Mouse (Mus musculus) midbrain, embryonic 15.5 days (tissue): Measurements from ENCODE around the gene Slc5a2. TPM values are rescaled to one million over a fixed set of nuclear protein-coding genes. Genes with fewer than 3 reads are reported as not detected.
A peak's percentile ranks its signal among the peaks of the same experiment; 100 is the strongest.

Experiments
- ATAC-seq: fragments of 200-750 bp; cut with Nextera tagmentation; replicated peaks from 2 replicates; pipeline ENCODE4 v1.8.0; 2017; ENCODE audit warnings: moderate TSS enrichment
- H3K27ac ChIP-seq: fragments of 300-500 bp; sonication (generic); 2 replicates; pipeline ENCODE4 v1.5.1; 2015; ENCODE audit warnings: mild to moderate bottlenecking, inconsistent platforms
- H3K27me3 ChIP-seq: fragments of 300-500 bp; sonication (generic); replicated peaks from 2 replicates; pipeline ENCODE4 v1.6.1; 2015; ENCODE audit warnings: inconsistent platforms
- H3K36me3 ChIP-seq: fragments of 300-500 bp; sonication (generic); replicated peaks from 2 replicates; pipeline ENCODE4 v1.6.1; 2015; ENCODE audit warnings: inconsistent platforms
- H3K4me1 ChIP-seq: fragments of 300-500 bp; sonication (generic); 2 replicates; pipeline ENCODE4 v1.6.1; 2015; ENCODE audit warnings: inconsistent platforms
- H3K4me2 ChIP-seq: fragments of 300-500 bp; sonication (generic); 2 replicates; pipeline ENCODE4 v1.6.1; 2015; ENCODE audit warnings: inconsistent platforms, mild to moderate bottlenecking, moderate library complexity
- H3K4me3 ChIP-seq: fragments of 300-500 bp; sonication (generic); 2 replicates; pipeline ENCODE4 v1.5.1; 2015; ENCODE audit warnings: mild to moderate bottlenecking, inconsistent platforms
- H3K9ac ChIP-seq: fragments of 300-500 bp; sonication (generic); 2 replicates; pipeline ENCODE4 v1.6.1; 2015; ENCODE audit warnings: mild to moderate bottlenecking, inconsistent platforms
- H3K9me3 ChIP-seq: fragments of 300-500 bp; sonication (generic); 2 replicates; pipeline ENCODE4 v1.6.1; 2016; ENCODE audit warnings: inconsistent platforms
- WGBS: fragments of 180-500 bp; shearing (Covaris S2); methylation state at CpG from one replicate; pipeline ENCODE4 v1.1.7; 2015; ENCODE audit warnings: mixed read lengths; 5-methylcytosine and 5-hydroxymethylcytosine counted together
- polyA plus RNA-seq: library from polyadenylated mRNA; unstranded; fragments of >200 nt; fragmentation: Nextera tagmentation; extraction: Ambion mirVana; gene quantifications from 2 replicates; pipeline ENCODE4 v1.2.1, GENCODE M21; 2015

The Slc5a2 gene
- polyA plus RNA-seq, 1 experiment from 2014 or later, result 0.12 TPM

DNA sequence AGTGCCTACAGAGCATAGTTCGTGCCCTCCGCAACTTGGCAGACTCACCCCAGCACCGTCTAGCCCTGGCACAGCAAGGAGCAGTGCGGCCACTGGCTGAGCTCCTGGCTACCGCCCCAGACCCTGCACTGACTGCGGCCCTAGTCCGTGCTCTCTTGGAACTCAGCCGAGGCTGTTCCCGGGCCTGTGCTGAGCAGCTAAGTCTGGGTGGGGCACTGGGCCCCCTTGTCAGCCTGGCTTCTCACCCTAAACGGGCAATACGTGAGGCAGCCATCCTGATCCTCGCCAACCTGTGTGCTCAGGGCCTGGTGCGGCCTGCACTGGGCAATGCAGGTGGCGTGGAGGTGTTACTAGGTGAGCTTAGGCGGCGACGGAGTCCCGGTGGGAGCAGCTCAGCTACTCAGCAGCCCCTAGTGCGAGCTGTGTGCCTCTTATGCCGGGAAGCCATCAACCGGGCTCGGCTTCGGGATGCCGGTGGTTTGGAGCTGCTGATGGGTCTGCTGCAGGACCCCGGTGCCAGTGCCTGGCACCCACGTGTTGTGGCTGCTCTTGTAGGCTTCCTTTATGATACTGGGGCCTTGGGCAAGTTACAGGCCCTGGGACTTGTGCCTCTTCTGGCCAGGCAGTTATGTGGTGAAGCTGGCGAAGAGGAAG, 25.2 kb upstream of the Slc5a2 start:
- no peak overlapping the region for H3K9ac ChIP-seq
- no peak for ATAC-seq
- no peak overlapping the region for H3K4me3 ChIP-seq
- H3K4me1 ChIP-seq, result peaks cover 23% of the 10 kb centered on the region
- no peaks in the 10 kb centered on the region for H3K27me3 ChIP-seq
- no peak overlapping the region for H3K27ac ChIP-seq
- WGBS, result 92% methylated on average over 27 of the region's 27 CpGs
- H3K4me2 ChIP-seq, result no peak overlapping the region
- no peaks in the 10 kb centered on the region for H3K9me3 ChIP-seq
- H3K36me3 ChIP-seq, result peaks cover 4% of the 10 kb centered on the region; the same call in 1 of the 2 replicates

DNA sequence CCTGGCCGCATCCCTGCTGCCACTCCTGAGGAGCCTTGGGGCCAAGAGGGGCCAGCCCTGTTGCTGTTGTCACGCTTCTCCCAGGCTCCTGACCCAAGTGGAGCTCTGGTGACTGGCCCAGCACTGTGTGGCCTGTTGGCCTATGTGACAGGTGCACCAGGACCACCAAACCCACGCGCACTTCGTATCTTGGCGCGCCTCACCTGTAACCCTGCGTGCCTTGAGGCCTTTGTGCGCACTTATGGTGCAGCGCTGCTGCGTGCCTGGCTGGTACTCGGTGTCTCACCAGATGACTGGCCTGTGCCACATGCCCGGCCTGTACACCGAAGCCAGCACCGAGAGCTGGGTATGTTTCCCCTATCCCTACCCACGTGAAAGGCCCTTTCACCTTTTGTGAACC, 23.1 kb upstream of the Slc5a2 start:
- no peaks in the 10 kb centered on the region for H3K9me3 ChIP-seq
- no peak overlapping the region for H3K27ac ChIP-seq
- peaks cover 33% of the 10 kb centered on the region for H3K4me1 ChIP-seq
- no peak overlapping the region for H3K4me2 ChIP-seq
- no peaks in the 10 kb centered on the region for H3K27me3 ChIP-seq
- no peak overlapping the region for H3K9ac ChIP-seq
- no peak for ATAC-seq
- H3K36me3 ChIP-seq, result peaks cover 4% of the 10 kb centered on the region; the same call in 1 of the 2 replicates
- H3K4me3 ChIP-seq, result no peak overlapping the region
- WGBS, result 95% methylated on average over 16 of the region's 16 CpGs

DNA sequence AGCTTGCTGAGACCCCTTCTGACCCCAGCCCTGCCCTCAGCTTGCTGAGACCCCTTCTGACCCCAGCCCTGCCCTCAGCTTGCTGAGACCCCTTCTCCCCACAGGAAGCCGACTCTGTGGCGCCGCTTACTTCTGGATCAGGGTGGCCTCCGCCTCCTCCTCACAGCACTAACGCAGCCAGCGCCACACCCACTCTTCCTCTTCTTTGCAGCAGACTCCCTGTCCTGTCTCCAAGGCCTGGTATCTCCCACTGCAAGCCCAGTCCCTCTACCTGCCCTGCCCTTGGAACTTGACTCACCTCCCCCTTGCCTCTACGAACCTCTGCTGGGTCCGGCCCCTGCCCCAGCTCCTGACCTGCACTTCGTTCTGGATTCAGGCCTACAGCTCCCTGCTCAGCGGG, 21.5 kb upstream of the Slc5a2 start:
- no peak overlapping the region for H3K9ac ChIP-seq
- no peak overlapping the region for H3K4me3 ChIP-seq
- H3K9me3 ChIP-seq, result no peaks in the 10 kb centered on the region
- WGBS, result 62% methylated on average over 10 of the region's 10 CpGs
- peaks cover 31% of the 10 kb centered on the region for H3K4me1 ChIP-seq
- H3K27me3 ChIP-seq, result no peaks in the 10 kb centered on the region
- H3K36me3 ChIP-seq, result peaks cover 4% of the 10 kb centered on the region; the same call in 1 of the 2 replicates
- H3K4me2 ChIP-seq, result no peak overlapping the region
- no peak overlapping the region for H3K27ac ChIP-seq
- no peak for ATAC-seq

DNA sequence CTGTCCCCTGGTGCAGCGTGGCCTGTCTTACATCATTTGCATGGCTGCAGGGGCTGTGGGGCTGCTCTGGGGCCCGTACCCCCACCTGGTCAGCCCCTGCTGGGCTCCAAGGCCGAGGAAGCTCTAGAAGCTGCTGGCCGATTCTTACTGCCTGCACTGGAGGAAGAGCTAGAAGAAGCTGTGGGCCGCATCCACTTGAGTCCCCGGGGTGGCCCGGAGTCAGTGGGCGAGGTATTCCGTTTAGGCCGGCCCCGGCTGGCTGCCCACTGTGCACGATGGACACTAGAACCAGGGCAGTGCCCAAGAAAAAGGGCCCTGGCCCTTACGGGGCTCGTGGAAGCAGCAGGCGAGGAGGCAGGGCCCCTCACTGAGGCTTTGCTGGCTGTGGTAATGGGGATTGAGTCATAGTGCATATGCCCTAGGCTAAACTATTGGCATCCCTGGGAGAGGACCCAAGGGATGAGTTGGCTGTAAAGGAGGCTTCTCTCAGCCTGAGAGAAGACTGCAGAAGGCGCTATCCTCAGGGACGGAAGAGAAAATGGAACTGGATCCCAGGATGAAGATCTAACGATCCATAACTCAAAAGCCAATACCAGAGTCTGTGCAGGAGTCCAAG, 20.9 kb upstream of the Slc5a2 start:
- no peak overlapping the region for H3K27ac ChIP-seq
- 82% methylated on average over 18 of the region's 18 CpGs for WGBS
- H3K9ac ChIP-seq, result no peak overlapping the region
- H3K4me3 ChIP-seq, result no peak overlapping the region
- H3K9me3 ChIP-seq, result no peaks in the 10 kb centered on the region
- H3K27me3 ChIP-seq, result no peaks in the 10 kb centered on the region
- no peak for ATAC-seq
- no peak overlapping the region for H3K4me2 ChIP-seq
- H3K4me1 ChIP-seq, result peaks cover 25% of the 10 kb centered on the region
- peaks cover 4% of the 10 kb centered on the region; the same call in 1 of the 2 replicates for H3K36me3 ChIP-seq

DNA sequence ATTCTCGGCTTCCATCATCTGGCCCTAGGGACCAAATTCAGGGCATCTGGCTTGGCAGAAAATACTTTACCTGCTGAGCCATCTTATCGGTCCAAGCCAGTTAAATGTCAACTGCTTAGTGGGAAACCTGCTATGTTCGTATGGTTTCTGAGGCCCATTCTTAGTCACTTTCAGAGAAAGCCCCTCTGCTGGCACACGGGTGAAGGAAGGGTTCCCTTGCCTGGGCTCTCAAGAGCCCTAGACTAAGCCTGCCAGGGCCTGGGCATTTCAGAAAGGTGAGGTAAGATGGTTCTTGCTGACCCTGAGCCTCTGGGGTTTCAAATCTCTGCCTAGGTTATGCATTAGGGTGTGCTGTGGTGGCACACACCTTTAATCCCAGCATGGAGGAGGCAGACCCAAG, 19.9 kb upstream of the Slc5a2 start:
- ATAC-seq, result no peak
- Histone ChIP-seq H3K36me3 (peaks cover 4% of the 10 kb centered on the region; the same call in 1 of the 2 replicates), H3K4me3 (no peak overlapping the region), H3K4me1 (peaks cover 22% of the 10 kb centered on the region), H3K27me3 (no peaks in the 10 kb centered on the region), H3K9me3 (no peaks in the 10 kb centered on the region), H3K4me2 (no peak overlapping the region), H3K9ac (no peak overlapping the region), H3K27ac (no peak overlapping the region)
- WGBS, result 81% methylated on average over 4 of the region's 4 CpGs

DNA sequence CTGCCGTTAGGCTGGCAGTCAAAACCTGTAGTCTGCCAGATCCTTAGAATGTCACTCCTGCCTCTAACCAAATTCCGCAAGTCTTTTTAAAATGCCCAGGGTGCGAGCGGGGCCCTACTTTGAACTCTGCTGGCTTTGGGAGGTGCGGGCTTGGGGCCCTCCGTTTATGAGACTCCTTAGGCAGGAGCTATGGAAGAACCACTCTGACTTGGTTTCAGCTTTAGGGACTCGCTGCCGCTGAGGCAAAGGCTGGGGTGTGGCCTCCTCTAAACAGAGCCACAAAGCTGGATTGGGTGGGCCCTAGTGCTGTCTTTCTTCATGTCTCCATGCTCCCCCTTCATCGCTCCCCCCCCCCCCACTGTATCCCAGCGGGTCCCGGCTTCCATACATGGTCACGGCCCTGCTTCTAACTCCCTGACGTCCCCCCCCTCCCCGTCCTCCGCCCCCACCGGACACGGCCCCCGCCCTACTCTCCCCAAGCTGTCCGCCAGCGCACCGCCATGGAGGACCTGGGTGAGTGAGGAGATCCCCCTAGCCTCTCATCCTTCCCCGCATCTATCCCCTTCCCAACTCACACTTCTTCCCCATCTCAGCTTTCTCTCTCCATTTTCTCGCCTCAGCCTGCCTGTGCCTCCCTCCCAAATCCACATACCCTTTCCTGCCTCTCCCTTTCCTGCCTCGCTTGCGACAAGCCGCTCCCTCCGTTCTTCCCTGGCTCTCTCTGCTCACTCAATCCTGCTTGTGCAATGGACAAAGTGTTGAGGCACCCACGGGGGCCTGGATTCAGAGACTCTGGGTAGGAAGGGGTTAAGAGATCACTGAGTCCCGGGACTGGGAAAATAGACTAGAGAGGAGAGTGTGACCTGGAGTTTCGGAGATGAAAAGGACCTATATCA, 18.7 kb upstream of the Slc5a2 start, which contains the start of gene Tgfb1i1:
Gene Tgfb1i1, plus strand, starts transcription at position 317 of the 896 bp plus-strand sequence.
- Histone ChIP-seq H3K9ac (peak within 1 kb of the TSS; percentile 47), H3K9me3 (no peaks in the 10 kb centered on the region), H3K27me3 (no peaks in the 10 kb centered on the region), H3K4me1 (peaks cover 18% of the 10 kb centered on the region), H3K4me2 (peak within 1 kb of the TSS; percentile 55), H3K4me3 (peak within 1 kb of the TSS; percentile 35), H3K36me3 (0 out of 2 replicates have a peak, but pooled peaks cover 4% of the 10 kb centered on the region), H3K27ac (peak within 1 kb of the TSS; percentile 73)
- under 1% methylated on average over 30 of the region's 30 CpGs for WGBS
- ATAC-seq, result peak; percentile 73

DNA sequence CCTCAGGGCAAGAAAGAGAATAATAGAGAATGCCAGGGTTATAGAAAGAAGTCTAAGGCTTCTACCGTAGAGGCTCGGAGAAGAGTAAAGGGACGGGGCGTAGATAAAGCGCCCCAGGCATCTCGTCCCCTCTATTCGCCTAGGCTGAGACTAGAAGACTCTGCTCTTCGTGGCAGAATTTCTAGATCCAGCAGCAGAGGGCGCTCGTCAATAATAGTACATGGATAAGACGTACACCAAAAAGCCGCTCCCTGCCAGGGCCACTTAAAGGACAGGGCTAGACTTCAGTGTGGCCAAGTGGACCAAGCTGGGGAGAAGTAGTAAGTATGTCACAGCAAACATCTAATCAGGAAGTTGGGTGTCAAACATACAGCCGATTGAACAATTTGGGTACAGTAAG, 18.0 kb upstream of the Slc5a2 start:
- WGBS, result 3% methylated on average over 13 of the region's 13 CpGs
- Histone ChIP-seq H3K4me3 (peak overlapping the region; percentile 35), H3K9ac (peak overlapping the region; percentile 47; the same call in 1 of the 2 replicates), H3K4me2 (peak overlapping the region; percentile 55), H3K4me1 (peaks cover 25% of the 10 kb centered on the region), H3K9me3 (no peaks in the 10 kb centered on the region), H3K36me3 (0 out of 2 replicates have a peak, but pooled peaks cover 3% of the 10 kb centered on the region), H3K27me3 (0 out of 2 replicates have a peak, but pooled peaks cover 3% of the 10 kb centered on the region), H3K27ac (peak overlapping the region; percentile 73; the same call in 1 of the 2 replicates)
- peak; percentile 81 for ATAC-seq

DNA sequence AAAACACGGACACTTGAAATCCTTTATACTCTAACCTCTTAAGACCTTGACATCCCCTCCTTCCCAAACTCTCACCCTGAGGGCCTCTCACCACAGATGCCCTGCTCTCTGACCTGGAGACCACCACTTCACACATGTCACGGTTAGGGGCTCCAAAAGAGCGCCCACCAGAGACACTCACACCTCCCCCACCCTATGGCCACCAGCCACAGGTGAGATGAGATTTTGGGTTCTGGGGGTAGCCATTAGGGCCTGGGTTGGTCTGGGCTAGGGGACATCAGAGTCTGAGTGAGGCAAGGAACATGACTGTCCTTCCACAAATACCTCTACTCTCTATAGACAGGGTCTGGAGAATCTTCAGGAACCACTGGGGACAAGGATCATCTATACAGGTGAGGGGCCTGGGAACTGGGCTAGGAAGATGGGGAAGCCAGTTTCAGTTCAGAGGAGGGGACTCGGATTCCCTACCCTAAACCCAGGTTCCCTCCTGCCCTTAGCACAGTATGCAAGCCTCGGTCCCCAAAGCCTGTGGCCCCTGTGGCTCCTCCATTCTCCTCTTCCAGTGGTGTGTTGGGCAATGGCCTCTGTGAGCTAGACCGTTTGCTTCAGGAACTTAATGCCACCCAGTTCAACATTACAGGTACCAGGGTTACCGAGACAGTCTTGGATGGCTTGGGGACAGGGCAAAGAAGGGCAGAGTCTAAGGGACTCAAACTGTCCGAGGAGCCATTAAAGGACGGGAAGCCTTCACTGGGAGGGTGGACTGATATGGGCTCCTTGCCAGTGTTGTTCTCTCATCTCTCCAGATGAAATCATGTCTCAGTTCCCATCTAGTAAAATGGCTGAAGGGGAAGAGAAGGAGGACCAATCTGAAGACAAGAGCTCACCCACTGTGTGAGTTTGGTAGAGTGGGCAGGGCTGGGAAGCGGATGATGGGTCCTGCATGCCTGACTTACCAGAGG, 17.1 kb upstream of the Slc5a2 start:
- Histone ChIP-seq H3K4me3 (no peak overlapping the region), H3K9ac (no peak overlapping the region), H3K9me3 (no peaks in the 10 kb centered on the region), H3K4me1 (peaks cover 32% of the 10 kb centered on the region), H3K4me2 (peak overlapping the region; percentile 55; the same call in 1 of the 2 replicates), H3K27ac (no peak overlapping the region), H3K36me3 (no peaks in the 10 kb centered on the region), H3K27me3 (0 out of 2 replicates have a peak, but pooled peaks cover 3% of the 10 kb centered on the region)
- 86% methylated on average over 10 of the region's 10 CpGs for WGBS
- no peak for ATAC-seq

DNA sequence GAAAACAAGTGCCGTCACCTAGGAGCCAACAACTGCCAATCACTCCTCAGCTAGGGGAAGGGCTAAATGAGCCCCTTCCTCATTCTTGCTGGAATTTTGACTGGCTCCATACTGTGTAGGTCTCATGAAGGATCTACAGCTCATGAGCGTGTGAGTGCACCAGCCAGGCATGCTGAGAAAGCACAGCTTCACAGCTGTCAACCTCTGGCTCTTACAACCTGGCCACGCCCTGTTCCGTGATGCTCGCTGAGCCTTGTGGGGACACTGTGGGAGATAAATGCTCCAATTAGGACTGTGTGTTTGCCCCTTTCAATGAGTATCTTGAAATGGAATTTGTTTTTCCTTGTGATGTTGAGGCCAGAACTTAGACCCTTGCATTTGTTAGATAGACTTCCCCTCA, 15.5 kb upstream of the Slc5a2 start:
- H3K36me3 ChIP-seq, result no peaks in the 10 kb centered on the region
- 0 out of 2 replicates have a peak, but pooled peaks cover 3% of the 10 kb centered on the region for H3K27me3 ChIP-seq
- no peak for ATAC-seq
- no peak overlapping the region for H3K27ac ChIP-seq
- no peak overlapping the region for H3K4me3 ChIP-seq
- WGBS, result 89% methylated on average over 5 of the region's 5 CpGs
- H3K9me3 ChIP-seq, result no peaks in the 10 kb centered on the region
- H3K4me2 ChIP-seq, result no peak overlapping the region
- peaks cover 32% of the 10 kb centered on the region for H3K4me1 ChIP-seq
- no peak overlapping the region for H3K9ac ChIP-seq

DNA sequence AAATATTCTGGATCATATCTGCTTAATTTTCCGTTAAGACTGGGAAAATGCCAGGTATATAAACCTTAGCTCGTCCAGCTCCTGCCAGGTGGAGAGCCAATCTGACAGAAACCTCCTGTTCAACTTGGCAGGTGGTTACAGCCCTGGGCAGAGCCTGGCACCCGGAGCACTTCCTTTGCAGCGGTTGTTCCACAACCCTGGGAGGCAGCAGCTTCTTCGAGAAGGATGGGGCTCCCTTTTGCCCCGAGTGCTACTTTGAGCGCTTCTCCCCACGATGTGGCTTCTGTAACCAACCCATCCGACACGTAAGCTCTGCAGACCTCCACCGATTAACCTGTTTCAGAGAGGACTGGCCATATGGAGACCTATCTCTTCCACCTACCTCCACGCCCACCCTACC, 13.5 kb upstream of the Slc5a2 start:
- H3K36me3 ChIP-seq, result no peaks in the 10 kb centered on the region
- H3K4me3 ChIP-seq, result no peak overlapping the region
- WGBS, result 62% methylated on average over 12 of the region's 12 CpGs
- peak overlapping the region; percentile 70 for H3K4me2 ChIP-seq
- no peak for ATAC-seq
- no peaks in the 10 kb centered on the region for H3K9me3 ChIP-seq
- no peak overlapping the region for H3K27ac ChIP-seq
- no peak overlapping the region for H3K9ac ChIP-seq
- 0 out of 2 replicates have a peak, but pooled peaks cover 3% of the 10 kb centered on the region for H3K27me3 ChIP-seq
- H3K4me1 ChIP-seq, result peaks cover 21% of the 10 kb centered on the region; the same call in 1 of the 2 replicates

DNA sequence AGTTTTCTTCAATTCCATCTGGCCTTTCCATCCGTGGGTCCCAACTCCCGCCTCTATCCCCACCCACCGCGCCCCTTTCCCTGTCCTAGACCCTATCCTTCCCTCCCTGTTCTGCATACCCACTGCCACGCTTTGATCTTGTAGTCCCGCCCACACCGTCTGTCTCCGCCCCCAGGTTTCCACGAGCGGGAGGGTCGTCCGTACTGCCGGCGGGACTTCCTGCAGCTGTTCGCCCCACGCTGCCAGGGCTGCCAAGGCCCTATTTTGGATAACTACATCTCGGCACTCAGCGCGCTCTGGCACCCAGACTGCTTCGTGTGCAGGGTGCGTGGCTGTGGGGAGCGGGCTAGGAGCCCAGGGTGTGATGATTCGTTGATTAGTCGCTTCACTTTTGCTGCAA, 12.8 kb upstream of the Slc5a2 start:
- 10% methylated on average over 24 of the region's 24 CpGs for WGBS
- Histone ChIP-seq H3K27me3 (0 out of 2 replicates have a peak, but pooled peaks cover 3% of the 10 kb centered on the region), H3K27ac (no peak overlapping the region), H3K9me3 (no peaks in the 10 kb centered on the region), H3K4me2 (peak overlapping the region; percentile 70), H3K9ac (0 out of 2 replicates have a peak overlapping the region, but pooled peaks have one; percentile 31), H3K4me3 (peak overlapping the region; percentile 37), H3K36me3 (no peaks in the 10 kb centered on the region), H3K4me1 (peaks cover 15% of the 10 kb centered on the region; the same call in 1 of the 2 replicates)
- ATAC-seq, result no peak; the same call in 1 of the 2 replicates
